Mouse (Mus musculus): ENCODE data around the gene Polr2e.

Polr2e gene

GRCm38 (mm10) chr10:80016511-80016910 is 23.1 kb downstream of the Polr2e start, which contains the start of gene Arhgap45:
Arhgap45 (plus strand) TSS chr10:80016653.
- DNase-seq (ENCODE audit: low read depth) = peak; percentile 96

DNA sequence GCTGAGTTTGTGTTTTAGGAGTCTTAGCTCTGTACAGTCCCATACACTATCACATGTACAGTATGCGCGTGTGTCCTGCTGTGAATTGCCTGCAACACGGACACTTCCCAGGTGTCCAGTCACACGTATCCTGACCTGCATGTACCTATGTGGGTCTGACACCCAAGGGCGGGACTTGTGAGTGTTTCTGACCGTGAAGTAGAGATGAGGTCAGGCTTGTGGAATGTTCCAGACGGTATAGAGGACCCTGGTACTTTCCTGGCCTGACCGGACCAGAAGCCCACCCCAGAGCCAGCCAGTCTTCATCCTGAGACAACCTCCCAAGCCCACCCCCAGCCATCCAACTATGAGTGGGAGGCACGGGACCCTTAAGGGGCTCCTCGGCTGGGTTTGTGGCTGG is 24.0 kb downstream of the Polr2e start:
- DNase-seq (ENCODE audit: low read depth) = no peak

DNA sequence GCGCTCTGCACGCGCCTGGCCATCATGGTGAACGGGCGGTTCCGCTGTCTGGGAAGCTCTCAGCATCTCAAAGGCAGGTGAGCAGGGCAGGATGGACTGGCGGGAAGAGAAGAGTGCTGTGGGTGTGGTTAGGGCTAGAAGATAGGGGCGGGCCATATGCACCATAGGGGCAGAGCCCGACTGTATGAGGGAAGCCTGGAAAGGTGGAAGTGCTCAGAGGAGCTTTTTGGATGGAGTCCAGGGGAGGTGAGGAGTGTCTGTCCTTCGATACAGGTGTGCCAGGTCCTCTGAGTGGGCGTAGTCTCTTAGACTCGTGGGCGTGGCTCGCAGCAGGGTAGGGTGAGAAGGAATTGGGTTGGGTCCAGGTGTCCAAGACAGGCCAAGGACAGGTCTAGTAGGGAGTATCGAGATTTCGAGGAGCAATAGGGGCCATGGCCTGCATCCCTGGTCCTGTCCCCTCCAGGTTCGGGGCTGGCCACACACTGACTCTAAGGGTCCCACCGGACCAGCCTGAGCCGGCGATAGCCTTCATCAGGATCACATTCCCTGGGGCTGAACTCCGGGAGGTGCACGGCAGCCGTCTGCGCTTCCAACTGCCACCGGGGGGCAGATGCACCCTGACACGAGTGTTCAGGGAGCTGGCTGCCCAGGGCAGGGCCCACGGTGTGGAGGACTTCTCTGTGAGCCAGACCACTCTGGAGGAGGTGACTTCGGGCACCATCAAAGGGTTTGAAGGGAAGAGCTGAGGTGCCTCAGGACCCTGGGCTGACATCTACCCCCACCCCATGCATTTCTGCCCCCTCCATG is 24.9 kb downstream of the Polr2e start:
- peak; percentile 60 for DNase-seq (ENCODE audit: low read depth)

DNA sequence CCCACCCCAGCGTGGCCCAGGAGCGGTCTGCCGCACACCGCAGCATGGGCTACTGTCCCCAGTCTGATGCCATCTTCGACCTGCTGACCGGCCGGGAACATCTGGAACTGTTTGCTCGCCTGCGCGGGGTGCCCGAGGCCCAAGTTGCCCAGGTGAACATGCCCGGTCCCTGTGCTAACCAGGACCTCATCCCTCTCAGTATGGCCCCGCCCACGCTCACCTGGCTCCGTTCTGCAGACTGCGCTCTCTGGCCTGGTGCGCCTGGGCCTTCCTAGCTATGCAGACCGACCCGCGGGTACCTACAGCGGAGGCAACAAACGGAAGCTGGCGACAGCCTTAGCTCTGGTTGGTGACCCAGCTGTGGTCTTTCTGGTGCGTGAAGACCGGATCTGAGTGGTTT is 26.0 kb downstream of the Polr2e start:
- DNase-seq (ENCODE audit: low read depth) = no peak

DNA sequence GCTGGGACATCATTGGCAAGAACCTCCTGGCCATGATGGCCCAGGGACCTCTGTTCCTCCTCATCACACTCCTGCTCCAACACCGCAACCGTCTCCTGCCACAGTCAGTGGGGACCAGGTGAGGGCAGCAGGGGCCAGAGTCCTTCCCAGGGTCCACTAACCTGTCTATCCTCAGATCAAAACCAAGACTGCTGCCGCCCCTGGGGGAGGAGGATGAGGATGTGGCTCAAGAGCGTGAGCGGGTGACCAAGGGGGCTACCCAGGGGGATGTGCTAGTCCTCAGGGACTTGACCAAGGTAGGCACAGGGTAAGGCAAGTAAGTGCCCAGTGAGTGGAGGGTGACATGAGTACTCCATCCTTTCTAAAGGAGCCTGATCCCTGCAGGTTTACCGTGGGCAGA is 27.9 kb downstream of the Polr2e start:
- DNase-seq (ENCODE audit: low read depth) = no peak

GRCm38 (mm10) chr10:80004233-80004705 is 35.3 kb downstream of the Polr2e start:
- no peak for DNase-seq (ENCODE audit: low read depth)

DNA sequence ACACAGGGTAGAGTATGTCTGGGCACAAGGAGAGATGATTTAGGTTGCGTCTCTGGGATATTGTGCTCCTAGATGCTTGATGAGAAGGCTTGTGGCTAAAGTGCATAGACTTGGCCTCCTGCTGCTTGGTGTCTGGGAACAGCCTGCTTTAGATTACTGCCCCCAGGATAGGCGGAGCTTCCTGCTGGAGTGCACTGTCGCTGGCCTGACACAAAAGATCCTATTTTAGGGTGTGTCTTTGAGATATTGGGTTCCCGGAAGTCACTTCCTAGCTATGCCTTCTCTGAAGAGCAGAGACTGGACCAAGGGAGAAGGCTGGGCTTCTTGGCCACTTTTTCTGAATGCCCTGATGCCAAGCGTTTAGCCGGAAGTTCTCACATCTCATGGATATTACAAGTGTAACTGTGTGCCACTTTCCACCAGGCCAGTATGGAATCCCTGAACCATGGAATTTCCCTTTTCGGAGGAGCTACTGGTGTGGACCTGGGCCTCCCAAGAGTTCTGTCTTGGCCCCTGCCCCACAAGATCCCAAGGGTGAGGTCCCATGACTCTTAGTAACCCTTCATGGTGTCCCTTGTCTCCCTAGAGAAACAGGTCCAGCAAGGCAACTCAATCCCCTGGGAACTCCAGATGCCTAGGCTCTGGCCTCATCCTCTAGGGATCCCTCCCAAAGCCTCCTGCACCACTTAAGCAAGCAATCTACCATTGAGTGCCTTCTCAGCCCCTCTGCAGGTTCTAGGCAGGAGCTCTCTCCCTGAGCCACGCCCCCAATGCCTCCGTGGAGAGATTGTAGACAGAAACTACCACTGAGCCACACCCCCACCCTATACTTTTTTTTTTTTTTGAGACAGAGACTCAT is 36.0 kb downstream of the Polr2e start:
- no peak for DNase-seq (ENCODE audit: low read depth)

- no peak for DNase-seq (ENCODE audit: low read depth)
Measured at GRCm38 (mm10) chr10:80002829-80003228, 36.8 kb downstream of the Polr2e start.

DNA sequence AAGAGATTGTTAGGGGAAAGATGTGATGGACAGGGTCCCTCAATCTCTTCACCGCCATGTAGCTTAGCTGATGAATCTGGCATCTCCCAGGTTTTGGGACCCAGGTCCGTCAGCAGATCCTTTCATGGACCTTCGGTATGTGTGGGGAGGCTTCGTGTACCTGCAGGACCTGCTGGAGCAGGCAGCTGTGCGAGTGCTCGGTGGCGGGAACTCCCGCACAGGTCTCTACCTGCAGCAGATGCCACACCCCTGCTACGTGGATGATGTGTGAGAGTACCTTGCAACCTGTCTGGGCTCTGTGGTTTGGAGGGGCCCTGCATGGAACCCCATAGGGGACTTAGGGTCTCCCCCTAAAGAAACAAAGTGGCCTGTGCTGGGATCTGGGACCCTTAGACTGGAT is 37.6 kb downstream of the Polr2e start:
- no peak for DNase-seq (ENCODE audit: low read depth)

- DNase-seq (ENCODE audit: low read depth) = no peak
Measured at GRCm38 (mm10) chr10:79997819-79998218, 41.8 kb downstream of the Polr2e start.

GRCm38 (mm10) chr10:79997034-79997760 is 42.4 kb downstream of the Polr2e start:
- peak; percentile 89 for DNase-seq (ENCODE audit: low read depth)

DNA sequence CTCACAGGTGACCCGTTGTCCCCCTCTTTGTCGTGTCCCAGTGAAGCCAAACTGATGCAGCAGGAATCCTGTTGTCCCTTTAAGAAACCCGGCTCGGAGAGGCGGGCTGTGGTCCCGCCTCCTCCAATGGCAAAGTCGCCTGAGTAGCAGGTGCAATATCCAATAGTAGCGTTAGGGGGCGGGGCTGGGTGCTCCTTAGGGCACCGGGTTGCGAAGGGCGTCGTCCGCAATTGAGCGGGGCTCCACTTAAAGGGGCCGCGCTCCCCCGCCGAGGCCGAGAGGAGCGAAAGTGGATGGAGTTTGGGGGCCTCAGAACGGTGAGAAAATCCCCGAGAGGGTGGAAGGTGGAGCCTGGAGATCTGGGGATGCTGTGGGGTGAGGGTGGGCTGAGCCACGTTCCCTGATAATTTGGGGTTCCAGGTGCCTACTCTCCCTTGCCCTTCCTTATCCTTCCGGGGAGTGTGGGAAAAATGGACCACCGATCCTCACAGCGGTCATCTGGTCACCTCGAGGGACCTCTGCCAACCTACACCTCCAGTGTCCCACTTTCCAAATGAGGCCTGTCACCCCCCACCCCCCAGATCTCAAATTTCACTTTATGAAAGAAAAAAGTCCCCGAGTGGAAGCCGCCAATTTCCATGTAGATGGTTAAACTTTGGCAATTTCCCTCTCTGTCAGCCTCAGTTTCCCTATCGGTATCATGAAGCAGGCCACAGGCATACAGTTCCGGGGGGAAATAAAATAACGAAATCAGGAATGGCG is 43.1 kb downstream of the Polr2e start, which contains the start of gene Abca7:
Gene Abca7, plus strand, starts transcription at position 223 of the 762 bp plus-strand sequence.
- DNase-seq (ENCODE audit: low read depth) = peak; percentile 96

GRCm38 (mm10) chr10:79995636-79996035 is 44.0 kb downstream of the Polr2e start:
- peak; percentile 58 for DNase-seq (ENCODE audit: low read depth)

DNA sequence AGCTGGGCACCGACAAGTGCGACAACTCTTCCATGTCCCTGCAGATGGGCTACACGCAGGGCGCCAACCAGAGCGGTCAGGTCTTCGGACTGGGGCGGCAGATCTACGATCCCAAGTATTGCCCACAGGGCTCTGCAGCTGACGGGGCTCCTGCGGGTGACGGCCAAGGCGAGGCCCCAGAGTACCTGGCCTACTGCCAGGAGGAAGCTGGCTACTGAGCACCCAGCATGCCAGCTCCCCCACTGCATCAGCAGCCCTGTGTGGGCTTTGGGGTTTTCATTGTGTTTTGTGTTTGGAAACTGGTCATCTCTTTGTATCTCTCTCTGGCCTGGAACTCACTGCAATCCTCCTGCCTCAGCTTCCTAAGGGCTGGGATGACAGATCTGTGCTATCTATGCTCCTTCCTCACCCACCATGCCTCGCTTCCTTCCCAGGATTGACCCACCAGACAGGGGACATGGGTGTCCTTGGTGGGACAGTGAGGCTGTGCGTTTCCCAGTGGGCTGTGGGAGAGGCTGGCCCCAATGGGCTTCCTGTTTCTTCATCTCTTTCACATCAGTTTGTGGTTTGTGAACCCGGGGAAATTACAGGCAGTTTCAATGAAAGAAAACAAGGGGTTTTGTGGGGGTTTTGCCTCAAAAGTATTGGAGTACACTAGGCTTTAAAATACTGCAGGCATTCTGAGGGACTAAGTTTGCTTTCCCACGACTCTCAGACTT is 45.0 kb downstream of the Polr2e start:
- DNase-seq (ENCODE audit: low read depth) = peak; percentile 90

GRCm38 (mm10) chr10:79991548-79991947 is 48.0 kb downstream of the Polr2e start:
- DNase-seq (ENCODE audit: low read depth) = no peak

GRCm38 (mm10) chr10:79991099-79991498 is 48.5 kb downstream of the Polr2e start:
- no peak for DNase-seq (ENCODE audit: low read depth)

DNA sequence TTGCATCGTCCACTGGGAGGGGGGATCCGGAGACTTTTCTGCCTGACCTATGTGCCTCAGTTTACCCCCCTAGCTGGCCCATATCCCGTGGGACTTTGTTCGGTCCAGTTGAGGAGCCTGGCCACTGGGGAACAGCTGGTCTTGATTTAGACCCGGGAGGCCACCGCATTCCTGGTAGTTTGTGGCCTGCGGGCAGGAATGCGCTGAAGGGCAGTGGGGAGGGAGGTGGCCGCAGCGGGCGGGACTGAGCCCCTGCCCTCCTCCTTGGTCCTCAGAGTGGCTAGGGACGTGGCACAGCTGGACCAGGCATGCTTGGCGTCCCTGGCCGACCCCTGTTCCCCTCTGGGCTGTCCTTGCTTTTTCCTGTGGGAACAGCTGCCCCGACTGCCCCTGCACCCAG is 49.7 kb downstream of the Polr2e start:
- DNase-seq (ENCODE audit: low read depth) = no peak

DNA sequence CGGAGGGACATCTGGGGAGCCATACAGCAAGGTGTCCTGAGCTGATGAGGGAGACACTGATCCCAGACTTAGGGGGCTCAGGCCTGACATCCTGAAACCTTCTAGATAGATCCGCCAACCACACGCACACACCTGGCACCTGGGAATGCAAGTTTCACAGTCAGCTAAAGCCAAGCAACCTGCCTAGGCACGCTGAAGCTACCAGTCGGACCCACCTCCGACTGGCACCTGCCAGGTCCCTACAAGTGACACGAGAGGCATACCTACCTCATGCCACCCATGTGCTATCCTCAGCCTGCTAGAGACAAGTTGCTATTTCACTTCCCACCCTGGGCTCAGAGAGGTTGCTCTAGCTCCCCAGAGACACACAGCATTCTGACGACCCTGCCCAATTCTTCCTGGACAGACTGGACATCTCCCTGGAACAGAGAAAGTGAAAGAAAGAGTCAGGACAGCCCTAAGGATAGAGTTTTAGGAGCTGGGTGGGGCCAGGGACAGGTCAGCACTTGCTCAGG is 50.3 kb downstream of the Polr2e start:
- no peak for DNase-seq (ENCODE audit: low read depth)

DNA sequence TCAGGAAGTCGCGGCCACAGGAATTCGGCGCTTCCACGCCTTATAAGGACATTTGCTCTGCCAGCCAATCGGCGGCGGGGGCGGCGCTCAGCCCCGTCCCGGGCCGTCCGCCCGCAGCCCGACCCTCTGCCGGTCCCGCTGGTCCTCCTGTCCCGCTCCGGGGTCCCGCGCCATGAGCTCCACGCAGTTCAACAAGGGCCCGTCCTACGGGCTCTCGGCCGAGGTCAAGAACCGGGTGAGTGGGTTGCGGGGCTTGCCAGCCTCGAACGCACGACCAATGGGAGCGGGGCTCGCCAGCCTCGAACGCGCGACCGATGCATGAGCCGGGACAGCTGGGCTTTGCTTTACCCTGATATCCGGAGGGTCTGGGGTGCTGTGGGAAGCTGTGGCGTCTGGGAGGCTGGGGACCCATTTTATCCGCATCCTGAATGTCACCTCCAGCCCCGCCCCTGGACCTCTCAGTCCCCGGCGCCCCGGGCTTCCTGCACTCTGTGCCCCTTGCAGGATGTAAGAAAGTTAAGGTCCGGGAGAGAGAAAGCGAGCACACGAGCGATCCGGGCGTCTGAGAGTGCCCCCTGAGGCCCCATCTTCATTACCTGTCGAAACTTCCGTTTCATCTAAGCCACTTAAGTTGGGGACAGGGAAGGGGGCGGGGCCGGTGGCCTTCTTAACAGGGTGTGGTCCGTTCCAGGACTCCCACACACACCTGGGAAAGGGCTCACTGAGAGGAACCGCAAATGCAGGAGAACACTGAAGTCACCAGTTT is 50.9 kb downstream of the Polr2e start, which contains the start of gene Cnn2:
Gene Cnn2, plus strand, starts transcription at position 79 of the 766 bp plus-strand sequence.
- peak; percentile 50 for DNase-seq (ENCODE audit: low read depth)
